ENCODE assay signal across 36 mouse cellular contexts in the genomic region with DNA sequence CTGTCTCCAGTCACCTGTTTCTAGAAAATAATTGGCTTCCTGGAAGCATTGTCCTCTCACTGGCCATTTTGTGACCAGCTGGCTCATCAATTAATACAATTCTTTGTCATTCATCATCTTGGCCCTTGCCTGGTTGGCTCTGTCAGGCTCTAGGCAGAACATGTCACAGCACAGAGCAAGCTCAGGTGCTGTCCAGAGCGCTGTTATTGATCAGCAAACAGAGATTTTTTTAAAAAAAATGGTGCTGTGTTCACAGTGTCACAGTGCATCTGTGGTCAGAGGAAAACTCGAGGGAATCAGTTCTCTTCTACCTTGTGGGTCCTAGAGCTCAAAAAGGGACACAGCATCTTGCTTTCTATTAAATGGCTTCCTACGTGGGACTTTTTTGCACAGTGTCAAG. TPM values are rescaled to one million over a fixed set of nuclear protein-coding genes. Genes with fewer than 3 reads are reported as not detected.
"Had no signal": no experiment of that assay in that cellular context is flagged by ENCODE, and none has a peak within 500 bp of the region (broad histone marks: within the 10 kb centered on the region; RNA-seq: fewer than 3 reads in every experiment).

No protein-coding gene starts in this region.

- H3K9ac ChIP-seq: hindbrain, embryonic 12.5 days; hindbrain, embryonic 14.5 days; intestine, embryonic 15.5 days; kidney, embryonic 15.5 days; limb, embryonic 12.5 days; liver, embryonic 13.5 days had no signal

- H3K27me3 ChIP-seq: hindbrain, embryonic 12.5 days; intestine, embryonic 15.5 days; kidney, embryonic 15.5 days; limb, embryonic 12.5 days; liver, embryonic 13.5 days had no signal

- H3K4me1 ChIP-seq: hindbrain, embryonic 10.5 days; intestine, embryonic 15.5 days; liver, embryonic 13.5 days had no signal

- ATAC-seq: hindbrain, embryonic 16.5 days; inflammation-experienced regulatory T-cells, adult 6 months; intestine, embryonic 15.5 days; intestine, postnatal 0 days had no signal

- H3K4me2 ChIP-seq: heart, embryonic 11.5 days; hindbrain, embryonic 12.5 days; hindbrain, embryonic 14.5 days; intestine, embryonic 15.5 days; kidney, embryonic 15.5 days; limb, embryonic 12.5 days; liver, embryonic 13.5 days had no signal

- H3K36me3 ChIP-seq: intestine, embryonic 15.5 days; kidney, embryonic 15.5 days; limb, embryonic 10.5 days; liver, embryonic 13.5 days had no signal

- H3K27ac ChIP-seq: gastrocnemius, adult 2 months; heart, adult 2 months; hindbrain, embryonic 10.5 days; hindbrain, embryonic 12.5 days; hindbrain, embryonic 14.5 days; intestine, embryonic 15.5 days; kidney, embryonic 15.5 days; kidney, postnatal 0 days; layer of hippocampus, adult 2 months; left cerebral cortex, adult 2 months; limb, embryonic 10.5 days; limb, embryonic 12.5 days; liver, embryonic 13.5 days had no signal

- DNase-seq: gastrocnemius, adult 2 months; gastrocnemius, postnatal 10 days; gastrocnemius, postnatal 25 days; heart, adult 2 months; heart, postnatal 10 days; heart, postnatal 4 days; kidney, adult 2 months; kidney, adult 9 months; kidney, postnatal 25 days; kidney, postnatal 4 days; liver, embryonic 13.5 days had no signal

- H3K4me3 ChIP-seq: gastrocnemius, adult 2 months; heart, adult 2 months; hindbrain, embryonic 10.5 days; hindbrain, embryonic 12.5 days; intestine, embryonic 15.5 days; kidney, embryonic 15.5 days; layer of hippocampus, adult 2 months; left cerebral cortex, adult 2 months; limb, embryonic 10.5 days; limb, embryonic 12.5 days; liver, embryonic 13.5 days had no signal

- H3K9me3 ChIP-seq: hindbrain, embryonic 10.5 days; hindbrain, embryonic 12.5 days; intestine, embryonic 15.5 days; kidney, embryonic 15.5 days; limb, embryonic 10.5 days; limb, embryonic 12.5 days; liver, embryonic 13.5 days had no signal

RNA-seq across cellular contexts. Expression of gene Plxnb1, which starts 30.3 kb away (rescaled TPM):
- total RNA-seq: granulocyte monocyte progenitor cell, adult 5-6 weeks had no signal

RNA-seq across cellular contexts. Expression of gene Fbxw21, which starts 36.4 kb away (rescaled TPM):
- total RNA-seq: gastrocnemius, adult 2 months; gastrocnemius, postnatal 10 days; gastrocnemius, postnatal 25 days; gastrocnemius, postnatal 4 days; granulocyte monocyte progenitor cell, adult 5-6 weeks; heart, adult 2 months; heart, postnatal 10 days; heart, postnatal 25 days; heart, postnatal 4 days; layer of hippocampus, adult 2 months; layer of hippocampus, postnatal 10 days; layer of hippocampus, postnatal 25 days; left cerebral cortex, adult 2 months; left cerebral cortex, postnatal 14 days; left cerebral cortex, postnatal 36 days had no signal
- polyA plus RNA-seq: frontal cortex, adult 2 months; heart, adult 2 months; heart, embryonic 11.5 days; heart, embryonic 14.5 days; heart, embryonic 16.5 days; hindbrain, embryonic 10.5 days; hindbrain, embryonic 12.5 days; hindbrain, embryonic 14.5 days; hindbrain, embryonic 16.5 days; inflammation-experienced regulatory T-cells, adult 6 months; intestine, embryonic 15.5 days; intestine, postnatal 0 days; kidney, adult 2 months; kidney, embryonic 15.5 days; kidney, postnatal 0 days; limb, embryonic 10.5 days; limb, embryonic 12.5 days; limb, embryonic 14.5 days; liver, embryonic 13.5 days had no signal
